Mouse (Mus musculus): ENCODE data around the gene Bmpr1b. TPM values are rescaled to one million over a fixed set of nuclear protein-coding genes. Genes with fewer than 3 reads are reported as not detected.

Gene Bmpr1b
- total and polyA plus RNA-seq, 3 experiments = 0.04 TPM; not detected in 1

DNA sequence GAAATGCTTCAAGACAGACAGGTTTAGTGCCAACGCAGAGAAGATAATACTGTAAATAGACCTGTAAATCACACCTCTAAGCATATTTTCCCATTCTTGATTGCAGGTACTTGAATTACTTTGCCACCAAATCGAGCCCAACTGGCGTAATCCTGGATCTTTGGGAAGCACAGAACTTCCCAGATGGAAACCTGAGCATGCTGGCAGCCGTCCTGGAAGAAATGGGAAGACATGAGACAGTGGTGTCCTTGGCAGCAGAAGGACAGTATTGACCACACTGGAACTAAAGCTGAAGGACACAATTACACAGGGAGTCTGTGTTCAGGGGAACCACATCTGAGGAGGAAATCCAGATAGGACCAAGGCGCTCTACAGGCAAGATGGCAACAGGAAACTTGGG, 340.9 kb downstream of the Bmpr1b start:
- Histone ChIP-seq H3K27ac (ENCODE audit: insufficient read depth, low read depth) (no peak overlapping the region), H3K4me2 (ENCODE audit: insufficient read depth, low read depth, poor library complexity, severe bottlenecking) (no peak overlapping the region), H3K79me2 (replicated peaks; ENCODE audit: control insufficient read depth, extremely low read depth, insufficient read depth, poor library complexity, severe bottlenecking) (no peaks in the 10 kb centered on the region), H3K36me3 (replicated peaks in 1 of 2; ENCODE audit: control insufficient read depth in 1 of 2, insufficient read depth in 1 of 2, low read length in 1 of 2) (no peaks in the 10 kb centered on the region), H3K9me3 (replicated peaks; ENCODE audit: low read length) (no peaks in the 10 kb centered on the region), H3K4me3 (replicated peaks in 1 of 3; ENCODE audit: low read depth in 2 of 3, low read length in 2 of 3, poor library complexity in 1 of 3) (no peak overlapping the region), H3K4me1 (ENCODE audit: control insufficient read depth in 1 of 2, insufficient read depth in 2 of 2) (no peaks in the 10 kb centered on the region), H3K9ac (ENCODE audit: insufficient read depth, low read depth) (no peak overlapping the region), H3K27me3 (replicated peaks) (no peaks in the 10 kb centered on the region)
- dilution Hi-C loops (cut with MboI; ENCODE audit: extremely low pct_ligation_motif_present, extremely low pct_unique_long_range_greater_than_20kb, low sequenced_read_pairs) = no loop called here
- no peak for DNase-seq (ENCODE audit: extremely low read depth)
- no peak for TF ChIP-seq NRF1 (IDR thresholded peaks at IDR 0.05; ENCODE audit: low read depth, low read length)
- in situ Hi-C loops (cut with MboI; ENCODE audit: low pct_ligation_motif_present, low pct_unique_long_range_greater_than_20kb, low sequenced_read_pairs) = loop anchor here (25.0 kb wide), 1 partner anchor 366 kb away; the partner anchor contains the start of gene Unc5c

DNA sequence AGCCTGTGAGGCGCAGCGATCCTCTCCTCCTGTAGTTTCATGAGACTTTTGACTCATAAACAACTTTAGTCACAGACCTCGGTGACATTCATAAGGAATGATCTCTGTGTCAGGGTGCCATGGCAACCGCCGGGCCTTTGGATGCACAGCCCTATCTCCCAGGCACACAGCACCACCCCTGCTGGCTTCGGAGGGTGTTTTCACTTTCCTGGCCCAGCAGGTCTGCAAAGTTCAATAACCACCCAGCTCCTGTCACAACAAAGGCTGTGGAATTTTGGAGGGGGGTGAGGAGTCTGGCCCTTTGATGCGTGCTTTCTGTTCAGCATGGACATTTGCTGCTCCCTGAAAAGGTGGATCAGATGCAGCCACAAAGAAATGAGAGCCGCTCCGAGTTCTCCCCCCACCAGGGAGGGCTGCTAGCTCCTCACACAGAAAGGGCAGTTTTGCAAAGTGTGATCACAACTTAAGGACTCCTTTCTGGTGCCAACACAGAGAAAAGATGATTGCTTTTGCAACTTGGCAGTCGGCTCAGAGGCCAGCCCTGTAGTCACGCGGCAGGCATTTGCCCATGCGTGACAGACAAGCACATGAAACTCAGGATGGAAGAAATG, 349.8 kb downstream of the Bmpr1b start:
- Histone ChIP-seq H3K79me2 (replicated peaks; ENCODE audit: control insufficient read depth, extremely low read depth, insufficient read depth, poor library complexity, severe bottlenecking) (no peaks in the 10 kb centered on the region), H3K9ac (ENCODE audit: insufficient read depth, low read depth) (no peak overlapping the region), H3K4me2 (ENCODE audit: insufficient read depth, low read depth, poor library complexity, severe bottlenecking) (no peak overlapping the region), H3K36me3 (replicated peaks in 1 of 2; ENCODE audit: control insufficient read depth in 1 of 2, insufficient read depth in 1 of 2, low read length in 1 of 2) (no peaks in the 10 kb centered on the region), H3K27ac (ENCODE audit: insufficient read depth, low read depth) (no peak overlapping the region), H3K4me3 (replicated peaks in 1 of 3; ENCODE audit: low read depth in 2 of 3, low read length in 2 of 3, poor library complexity in 1 of 3) (no peak overlapping the region), H3K9me3 (replicated peaks; ENCODE audit: low read length) (no peaks in the 10 kb centered on the region), H3K27me3 (replicated peaks) (no peaks in the 10 kb centered on the region), H3K4me1 (ENCODE audit: control insufficient read depth in 1 of 2, insufficient read depth in 2 of 2) (no peaks in the 10 kb centered on the region)
- dilution Hi-C loops (cut with MboI; ENCODE audit: extremely low pct_ligation_motif_present, extremely low pct_unique_long_range_greater_than_20kb, low sequenced_read_pairs) (no loop called here), in situ Hi-C loops (cut with MboI; ENCODE audit: low pct_ligation_motif_present, low pct_unique_long_range_greater_than_20kb, low sequenced_read_pairs) (no loop called here)
- no peak for DNase-seq (ENCODE audit: extremely low read depth)
- no peak for TF ChIP-seq CHD1 (IDR thresholded peaks at IDR 0.05; ENCODE audit: low read depth, low read length)
- no peak for TF ChIP-seq POLR2AphosphoS2 (IDR thresholded peaks at IDR 0.05; ENCODE audit: low read depth, low read length)
- TF ChIP-seq HCFC1 (IDR thresholded peaks at IDR 0.05; ENCODE audit: low read depth, low read length) = no peak
- TF ChIP-seq BHLHE40 (IDR thresholded peaks at IDR 0.05; ENCODE audit: low read depth, low read length) = peak; percentile 29; the same call in 1 of the 2 replicates

DNA sequence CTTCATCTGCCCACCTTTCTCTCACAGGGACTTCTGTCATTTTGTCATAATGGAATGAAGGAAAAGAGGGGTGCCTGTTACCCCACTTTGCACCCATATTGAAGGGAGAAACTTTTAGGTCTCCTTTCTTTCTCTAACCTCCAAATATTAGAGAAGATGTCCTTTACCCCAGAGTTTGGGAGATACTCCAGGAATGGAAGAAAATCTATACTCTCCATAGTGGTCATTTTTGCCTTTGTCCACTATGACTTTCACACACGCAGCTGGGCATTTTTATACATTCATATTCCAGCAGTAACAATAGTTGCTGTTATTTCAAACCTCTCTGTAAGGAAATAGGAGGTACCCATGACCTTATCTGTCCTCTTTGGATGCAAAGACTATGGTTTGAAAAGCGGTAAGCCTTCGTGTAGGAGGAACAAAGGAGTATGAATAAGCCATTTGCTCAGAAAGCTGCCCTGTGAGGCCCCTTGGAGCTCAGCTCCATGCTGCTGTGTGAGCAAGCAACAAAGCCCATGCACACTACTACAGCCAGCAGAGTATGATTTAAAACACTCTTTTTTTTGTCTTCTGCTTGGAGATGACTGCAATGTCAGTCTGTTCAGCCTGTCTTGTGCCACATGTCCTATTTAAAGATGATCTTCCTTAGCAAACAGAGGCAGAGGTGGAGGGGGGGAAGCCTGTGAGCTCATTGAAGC, 350.5 kb downstream of the Bmpr1b start:
- Histone ChIP-seq H3K27me3 (replicated peaks) (no peaks in the 10 kb centered on the region), H3K4me3 (replicated peaks in 1 of 3; ENCODE audit: low read depth in 2 of 3, low read length in 2 of 3, poor library complexity in 1 of 3) (no peak overlapping the region), H3K9ac (ENCODE audit: insufficient read depth, low read depth) (no peak overlapping the region), H3K36me3 (replicated peaks in 1 of 2; ENCODE audit: control insufficient read depth in 1 of 2, insufficient read depth in 1 of 2, low read length in 1 of 2) (no peaks in the 10 kb centered on the region), H3K4me2 (ENCODE audit: insufficient read depth, low read depth, poor library complexity, severe bottlenecking) (no peak overlapping the region), H3K9me3 (replicated peaks; ENCODE audit: low read length) (no peaks in the 10 kb centered on the region), H3K4me1 (ENCODE audit: control insufficient read depth in 1 of 2, insufficient read depth in 2 of 2) (no peaks in the 10 kb centered on the region), H3K79me2 (replicated peaks; ENCODE audit: control insufficient read depth, extremely low read depth, insufficient read depth, poor library complexity, severe bottlenecking) (no peaks in the 10 kb centered on the region), H3K27ac (ENCODE audit: insufficient read depth, low read depth) (no peak overlapping the region)
- DNase-seq (ENCODE audit: extremely low read depth) = no peak
- in situ Hi-C loops (cut with MboI; ENCODE audit: low pct_ligation_motif_present, low pct_unique_long_range_greater_than_20kb, low sequenced_read_pairs) (no loop called here), dilution Hi-C loops (cut with MboI; ENCODE audit: extremely low pct_ligation_motif_present, extremely low pct_unique_long_range_greater_than_20kb, low sequenced_read_pairs) (no loop called here)
- TF ChIP-seq TCF12 (IDR thresholded peaks at IDR 0.05; ENCODE audit: low read depth, low read length) = no peak
- no peak for TF ChIP-seq ZKSCAN1 (IDR thresholded peaks at IDR 0.05; ENCODE audit: borderline replicate concordance, low read depth, low read length)
- TF ChIP-seq MAFK (IDR thresholded peaks at IDR 0.05; ENCODE audit: insufficient replicate concordance, low read length) = no peak
- TF ChIP-seq MYC (IDR thresholded peaks at IDR 0.05; ENCODE audit: low read depth, low read length) = no peak
- no peak for TF ChIP-seq RCOR1 (conservative IDR thresholded peaks at IDR 0.05; ENCODE audit: low read depth, low read length)
- no peak for TF ChIP-seq CHD1 (IDR thresholded peaks at IDR 0.05; ENCODE audit: low read depth, low read length)
- TF ChIP-seq ETS1 (conservative IDR thresholded peaks at IDR 0.05; ENCODE audit: low read depth, low read length) = no peak
- no peak for TF ChIP-seq GABPA (IDR thresholded peaks at IDR 0.05; ENCODE audit: insufficient replicate concordance, low read depth, low read length)
- no peak for TF ChIP-seq CTCF (conservative IDR thresholded peaks at IDR 0.05 in 1 of 2, IDR thresholded peaks at IDR 0.05 in 1 of 2; ENCODE audit: low read depth in 2 of 2, low read length in 2 of 2)
- TF ChIP-seq SMC3 (IDR thresholded peaks at IDR 0.05; ENCODE audit: low read depth, low read length) = no peak
- TF ChIP-seq MEF2A (IDR thresholded peaks at IDR 0.05; ENCODE audit: borderline replicate concordance, low read depth, low read length) = no peak
- TF ChIP-seq E2F4 (IDR thresholded peaks at IDR 0.05; ENCODE audit: insufficient replicate concordance, low read depth, low read length) = no peak
- TF ChIP-seq JUN (IDR thresholded peaks at IDR 0.05; ENCODE audit: insufficient read depth, low read depth, low read length) = no peak
- no peak for TF ChIP-seq NELFE (IDR thresholded peaks at IDR 0.05; ENCODE audit: low read depth, low read length)
- no peak for TF ChIP-seq ZMIZ1 (IDR thresholded peaks at IDR 0.05; ENCODE audit: low read depth, low read length)
- no peak for TF ChIP-seq PAX5 (IDR thresholded peaks at IDR 0.05; ENCODE audit: low read length)

All from CH12.LX (cell line).